Comparison of ENCODE assay signal across 8 mouse cellular contexts in genomic region chr13:102678482-102678881, GRCm38 (mm10). TPM values are rescaled to one million over a fixed set of nuclear protein-coding genes. Genes with fewer than 3 reads are reported as not detected.
A peak's percentile ranks its signal among the peaks of the same experiment; 100 is the strongest.
DNase-seq lines count a peak whose midpoint lies in the region; ATAC-seq and TF ChIP-seq lines count a peak whose summit lies in the region.

No protein-coding gene starts in this region.

- 7% methylated on average over 2 of the region's 2 CpGs for WGBS in heart, adult 2 months
- 3% methylated on average over 2 of the region's 2 CpGs for WGBS in liver, embryonic 13.5 days (ENCODE audit: insufficient replicate concordance)
- 11% methylated on average over 2 of the region's 2 CpGs for WGBS in neural tube, embryonic 11.5 days
- WGBS in stomach, postnatal 0 days, result 8% methylated on average over 2 of the region's 2 CpGs

- TF ChIP-seq POLR2A in heart, adult 2 months (IDR thresholded peaks at IDR 0.05; ENCODE audit: insufficient read depth, low read depth, low read length), result no peak

- H3K79me2 ChIP-seq in heart, adult 2 months (replicated peaks; ENCODE audit: control insufficient read depth, insufficient read depth, low read length), result no peaks in the 10 kb centered on the region

- DNase-seq in CD4-positive helper T cell, adult 2 months (ENCODE audit: low read depth, low spot score), result peak; percentile 70
- DNase-seq in adrenal gland, postnatal 10 days, result peak; percentile 85
- DNase-seq in embryo, embryonic 9.5 days (ENCODE audit: extremely low spot score), result peak; percentile 72
- DNase-seq in heart, adult 2 months, result peak; percentile 71 to 76
- DNase-seq in kidney, postnatal 14 days, result peak; percentile 86
- DNase-seq in liver, embryonic 13.5 days, result peak; percentile 49
- peak; percentile 81 for DNase-seq in neural tube, embryonic 11.5 days (ENCODE audit: low spot score)
- peak; percentile 75 for DNase-seq in stomach, postnatal 0 days (ENCODE audit: low spot score)

- no peaks in the 10 kb centered on the region for H3K36me3 ChIP-seq in heart, adult 2 months (ENCODE audit: control insufficient read depth, insufficient read depth, low read length)
- H3K36me3 ChIP-seq in liver, embryonic 13.5 days, result no peaks in the 10 kb centered on the region
- H3K36me3 ChIP-seq in neural tube, embryonic 11.5 days (ENCODE audit: control insufficient read depth, insufficient read depth, low read length), result no peaks in the 10 kb centered on the region
- no peaks in the 10 kb centered on the region for H3K36me3 ChIP-seq in stomach, postnatal 0 days (ENCODE audit: control insufficient read depth, insufficient read depth, low read length)

- no peak overlapping the region for H3K27ac ChIP-seq in heart, adult 2 months
- no peak overlapping the region for H3K27ac ChIP-seq in liver, embryonic 13.5 days
- H3K27ac ChIP-seq in neural tube, embryonic 11.5 days (ENCODE audit: low read depth, low read length), result no peak overlapping the region
- H3K27ac ChIP-seq in stomach, postnatal 0 days (replicated peaks), result no peak overlapping the region

- H3K4me1 ChIP-seq in heart, adult 2 months (ENCODE audit: control insufficient read depth, insufficient read depth, low read length), result no peaks in the 10 kb centered on the region; the same call in 1 of the 2 replicates
- H3K4me1 ChIP-seq in liver, embryonic 13.5 days (replicated peaks), result no peaks in the 10 kb centered on the region
- H3K4me1 ChIP-seq in neural tube, embryonic 11.5 days (ENCODE audit: control insufficient read depth, insufficient read depth, low read length), result no peaks in the 10 kb centered on the region
- H3K4me1 ChIP-seq in stomach, postnatal 0 days (replicated peaks; ENCODE audit: control insufficient read depth, insufficient read depth), result no peaks in the 10 kb centered on the region

- intact Hi-C loops in heart, adult 2 months (cut with DNase I), result loop anchor here (1.0 to 2.0 kb wide), 2 partner anchors 67 to 432 kb away; no protein-coding TSS in a partner anchor

- H3K4me2 ChIP-seq in liver, embryonic 13.5 days, result no peak overlapping the region
- H3K4me2 ChIP-seq in neural tube, embryonic 11.5 days (ENCODE audit: low read depth), result no peak overlapping the region
- no peak overlapping the region for H3K4me2 ChIP-seq in stomach, postnatal 0 days (replicated peaks; ENCODE audit: low read depth)

- H3K9ac ChIP-seq in heart, adult 2 months (ENCODE audit: low read depth, low read length), result no peak overlapping the region
- H3K9ac ChIP-seq in liver, embryonic 13.5 days, result no peak overlapping the region
- no peak overlapping the region for H3K9ac ChIP-seq in neural tube, embryonic 11.5 days (ENCODE audit: low read length)
- no peak overlapping the region for H3K9ac ChIP-seq in stomach, postnatal 0 days (ENCODE audit: low read length)

- H3K27me3 ChIP-seq in heart, adult 2 months (ENCODE audit: control insufficient read depth, insufficient read depth, low read length), result no peaks in the 10 kb centered on the region
- no peaks in the 10 kb centered on the region for H3K27me3 ChIP-seq in liver, embryonic 13.5 days
- H3K27me3 ChIP-seq in neural tube, embryonic 11.5 days (ENCODE audit: control insufficient read depth, insufficient read depth, low read length), result no peaks in the 10 kb centered on the region
- H3K27me3 ChIP-seq in stomach, postnatal 0 days (ENCODE audit: control insufficient read depth, insufficient read depth, low read length), result no peaks in the 10 kb centered on the region

- TF ChIP-seq CTCF in heart, adult 2 months (IDR thresholded peaks at IDR 0.05), result peak; percentile 96
- TF ChIP-seq CTCF in stomach, postnatal 0 days (IDR thresholded peaks at IDR 0.05; ENCODE audit: low read depth), result peak; percentile 99

- H3K4me3 ChIP-seq in heart, adult 2 months, result no peak overlapping the region
- no peak overlapping the region for H3K4me3 ChIP-seq in liver, embryonic 13.5 days (replicated peaks)
- H3K4me3 ChIP-seq in neural tube, embryonic 11.5 days (ENCODE audit: low read depth, low read length), result no peak overlapping the region
- no peak overlapping the region for H3K4me3 ChIP-seq in stomach, postnatal 0 days (ENCODE audit: low read depth, low read length)

- peak; percentile 79 for TF ChIP-seq EP300 in heart, adult 2 months (IDR thresholded peaks at IDR 0.05; ENCODE audit: insufficient read depth, low read depth, low read length)
- TF ChIP-seq EP300 in stomach, postnatal 0 days (optimal IDR thresholded peaks at IDR 0.05), result no peak

- H3K9me3 ChIP-seq in liver, embryonic 13.5 days (replicated peaks), result no peaks in the 10 kb centered on the region
- no peaks in the 10 kb centered on the region for H3K9me3 ChIP-seq in neural tube, embryonic 11.5 days (ENCODE audit: control insufficient read depth, low read length)
- no peaks in the 10 kb centered on the region for H3K9me3 ChIP-seq in stomach, postnatal 0 days (ENCODE audit: control insufficient read depth, low read length)

- no peak for ATAC-seq in liver, embryonic 13.5 days (ENCODE audit: low read depth)
- ATAC-seq in neural tube, embryonic 11.5 days (ENCODE audit: insufficient read depth, low FRiP score, low TSS enrichment), result peak; percentile 73
- peak; percentile 40; the same call in 1 of the 2 replicates for ATAC-seq in stomach, postnatal 0 days (ENCODE audit: low FRiP score, low TSS enrichment)

RNA-seq across cellular contexts. Expression of gene Cd180, which starts 14.9 kb away (rescaled TPM):
- total RNA-seq in adrenal gland, postnatal 10 days (2021), result 1 to 10 TPM; 3.0 to 3.1 TPM
- 1 to 10 TPM in 1 of 2 experiments, under 1 TPM in 1; 0.32 to 1.6 TPM for total RNA-seq in heart, adult 2 months (2021)
- 0.70 and 1.3 TPM in 2 replicates for polyA plus RNA-seq in heart, adult 2 months (2012; rRNA removed)
- 0.91 and 1.00 TPM in 2 replicates for polyA plus RNA-seq in liver, embryonic 13.5 days (2015; fragmentation: Nextera tagmentation; extraction: Ambion mirVana)
- 0.20 and 0.70 TPM in 2 replicates for polyA plus RNA-seq in neural tube, embryonic 11.5 days (2014; fragmentation: Nextera tagmentation; extraction: Ambion mirVana)
- 0.35 and 0.42 TPM in 2 replicates for polyA plus RNA-seq in stomach, postnatal 0 days (2015; fragmentation: Nextera tagmentation; extraction: Ambion mirVana)
